Mouse (Mus musculus) liver, postnatal 0 days (tissue): ENCODE results near the gene Fktn.

Source experiments
- CTCF ChIP-seq: sonication (generic); IDR thresholded peaks from 2 replicates; pipeline ENCODE4 v1.5.1; 2016; ENCODE audit warnings: antibody characterized with exemption, low read depth
- EP300 ChIP-seq: IDR thresholded peaks from 2 replicates; pipeline ENCODE4 v1.6.1; 2016; ENCODE audit warnings: antibody characterized with exemption, low read depth, mild to moderate bottlenecking

- TF ChIP-seq EP300, result no peak
- TF ChIP-seq CTCF, result no peak
Observed at GRCm38 (mm10) chr4:53798896-53799676, 85.3 kb downstream of the Fktn start.
